Mouse (Mus musculus) brain, embryonic 14.5 days (tissue): Measurements from ENCODE around the gene Dnah17.

ENCODE experiments used
- CTCF ChIP-seq: fragments of 200-500 bp; IDR thresholded peaks from 2 replicates; pipeline ENCODE4 v1.5.1; 2012; ENCODE audit warnings: inconsistent platforms, mild to moderate bottlenecking, moderate library complexity, borderline replicate concordance; ENCODE audit not compliant: insufficient read depth, insufficient read length; ENCODE audit errors: extremely low read depth
- POLR2A ChIP-seq: fragments of 200-500 bp; IDR thresholded peaks from 2 replicates; pipeline ENCODE4 v1.6.1; 2012; ENCODE audit warnings: mild to moderate bottlenecking, inconsistent platforms, borderline replicate concordance; ENCODE audit not compliant: poor library complexity, insufficient read depth, insufficient read length, severe bottlenecking; ENCODE audit errors: extremely low read depth

GRCm38 (mm10) chr11:118023475-118023874 is 107.0 kb downstream of the Dnah17 start:
- TF ChIP-seq POLR2A (no peak), CTCF (no peak)
